Mouse (Mus musculus): ENCODE results near the gene Mthfd1. TPM values are rescaled to one million over a fixed set of nuclear protein-coding genes. Genes with fewer than 3 reads are reported as not detected.

Mthfd1 gene
- polyA plus RNA-seq, 1 experiment = 6.1 TPM

DNA sequence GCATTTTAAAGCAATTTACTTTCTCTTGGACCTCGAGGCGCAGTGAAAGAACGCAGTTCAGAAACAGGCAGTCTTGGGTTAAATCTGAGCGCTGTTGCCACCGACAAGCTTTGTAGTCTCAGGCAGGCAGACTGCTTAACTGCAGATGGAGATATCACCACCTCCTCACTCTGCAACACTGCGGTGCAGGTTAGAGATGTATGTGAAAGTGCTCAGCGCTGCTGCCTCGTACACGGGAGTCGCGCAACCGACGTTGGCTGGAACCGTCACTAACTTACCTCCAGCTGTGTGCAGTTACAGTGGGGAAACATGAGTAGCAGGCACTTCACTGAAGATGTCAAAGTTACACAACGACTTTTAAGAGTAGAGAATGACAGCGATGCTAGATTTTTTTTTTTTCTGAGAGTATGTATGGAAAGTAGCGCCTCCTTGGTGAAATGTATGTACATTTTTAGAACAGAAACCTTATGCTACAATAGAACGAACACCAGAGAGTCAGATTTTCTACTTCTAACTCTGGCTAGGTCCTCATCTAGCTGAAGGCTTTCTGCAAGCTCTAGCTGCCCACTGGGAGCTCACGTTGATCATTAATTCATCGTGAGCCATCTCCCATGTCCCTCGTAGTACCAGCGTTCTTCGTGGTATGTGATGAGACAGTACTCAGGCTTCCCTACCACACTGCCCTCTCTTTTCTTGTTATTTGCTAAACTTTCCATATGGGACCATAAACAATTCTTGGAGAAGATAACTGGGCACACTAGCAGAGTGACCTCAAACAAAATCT lies 71.5 kb downstream of the Mthfd1 start:
- H3K4me3 ChIP-seq (ENCODE audit: control insufficient read depth, low read depth, low read length) = no peak overlapping the region
- TF ChIP-seq POLR2A (IDR thresholded peaks at IDR 0.05; ENCODE audit: control insufficient read depth, low read depth, low read length) = no peak
- TF ChIP-seq CTCF (IDR thresholded peaks at IDR 0.05; ENCODE audit: control insufficient read depth, insufficient read depth, insufficient replicate concordance, low read depth, low read length) = no peak
- no peaks in the 10 kb centered on the region for H3K36me3 ChIP-seq (ENCODE audit: control insufficient read depth, insufficient read depth, low read length)
- peaks cover 15% of the 10 kb centered on the region for H3K4me1 ChIP-seq (ENCODE audit: control insufficient read depth, insufficient read depth, low read length)
- no peaks in the 10 kb centered on the region for H3K27me3 ChIP-seq (ENCODE audit: control insufficient read depth, insufficient read depth, low read length)
- H3K27ac ChIP-seq (ENCODE audit: control insufficient read depth, insufficient read depth, low read depth, low read length) = no peak overlapping the region

DNA sequence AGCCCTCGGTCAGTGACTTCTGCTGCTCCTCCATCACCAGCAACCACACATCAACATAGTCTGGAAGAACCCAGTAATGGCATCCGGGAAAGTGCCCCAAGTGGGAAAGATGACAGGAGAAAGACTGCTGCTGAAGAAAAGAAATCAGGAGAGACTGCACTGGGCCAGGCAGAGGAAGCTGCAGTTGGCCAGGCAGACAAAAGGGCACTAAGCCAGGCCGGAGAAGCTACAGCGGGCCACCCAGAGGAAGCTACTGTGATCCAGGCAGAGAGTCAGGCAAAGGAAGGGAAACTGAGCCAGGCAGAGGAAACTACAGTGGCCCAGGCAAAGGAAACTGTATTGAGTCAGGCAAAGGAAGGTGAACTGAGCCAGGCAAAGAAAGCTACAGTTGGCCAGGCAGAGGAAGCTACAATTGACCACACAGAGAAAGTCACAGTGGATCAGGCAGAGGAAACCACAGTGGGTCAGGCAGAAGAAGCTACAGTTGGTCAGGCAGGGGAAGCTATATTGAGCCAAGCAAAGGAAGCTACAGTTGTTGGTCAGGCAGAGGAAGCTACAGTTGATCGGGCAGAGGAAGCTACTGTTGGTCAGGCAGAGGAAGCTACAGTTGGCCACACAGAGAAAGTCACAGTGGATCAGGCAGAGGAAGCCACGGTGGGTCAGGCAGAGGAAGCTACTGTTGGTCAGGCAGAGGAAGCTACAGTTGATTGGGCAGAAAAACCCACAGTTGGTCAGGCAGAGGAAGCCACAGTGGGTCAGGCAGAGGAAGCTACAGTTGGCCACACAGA lies 73.7 kb downstream of the Mthfd1 start:
- H3K4me1 ChIP-seq (ENCODE audit: control insufficient read depth, insufficient read depth, low read length) = peaks cover 15% of the 10 kb centered on the region
- no peak overlapping the region for H3K4me3 ChIP-seq (ENCODE audit: control insufficient read depth, low read depth, low read length)

DNA sequence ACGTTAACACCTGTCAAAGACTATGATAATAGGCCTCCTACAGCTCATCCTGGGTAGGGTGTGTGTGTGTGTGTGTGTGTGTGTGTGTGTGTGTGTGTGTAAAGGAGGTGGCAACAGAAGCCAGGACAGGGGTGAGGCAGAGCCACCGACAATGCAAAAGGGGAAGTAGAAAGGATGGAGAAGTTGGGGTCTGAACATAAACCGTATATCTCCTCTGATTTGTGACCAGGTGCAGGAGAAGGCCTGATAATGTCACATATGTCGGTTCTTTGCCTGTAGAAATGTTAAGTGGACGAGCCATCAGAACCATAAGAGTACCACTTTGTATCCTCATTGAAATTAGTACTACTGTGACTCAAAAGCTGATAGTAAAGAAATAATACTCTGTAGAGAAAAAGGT lies 78.6 kb downstream of the Mthfd1 start:
- TF ChIP-seq POLR2A (IDR thresholded peaks at IDR 0.05; ENCODE audit: control insufficient read depth, low read depth, low read length) (no peak), CTCF (IDR thresholded peaks at IDR 0.05; ENCODE audit: control insufficient read depth, insufficient read depth, insufficient replicate concordance, low read depth, low read length) (no peak)
- no peaks in the 10 kb centered on the region for H3K36me3 ChIP-seq (ENCODE audit: control insufficient read depth, insufficient read depth, low read length)
- H3K27me3 ChIP-seq (ENCODE audit: control insufficient read depth, insufficient read depth, low read length) = no peaks in the 10 kb centered on the region
- H3K4me1 ChIP-seq (ENCODE audit: control insufficient read depth, insufficient read depth, low read length) = peaks cover 6% of the 10 kb centered on the region
- H3K27ac ChIP-seq (ENCODE audit: control insufficient read depth, insufficient read depth, low read depth, low read length) = no peak overlapping the region
- no peak overlapping the region for H3K4me3 ChIP-seq (ENCODE audit: control insufficient read depth, low read depth, low read length)

More for the DNA sequence above, 73.7 kb downstream of the Mthfd1 start:
- Histone ChIP-seq H3K27me3 (ENCODE audit: control insufficient read depth, insufficient read depth, low read length) (no peaks in the 10 kb centered on the region), H3K36me3 (ENCODE audit: control insufficient read depth, insufficient read depth, low read length) (no peaks in the 10 kb centered on the region), H3K27ac (ENCODE audit: control insufficient read depth, insufficient read depth, low read depth, low read length) (peak overlapping the region; percentile 91)
- TF ChIP-seq CTCF (IDR thresholded peaks at IDR 0.05; ENCODE audit: control insufficient read depth, insufficient read depth, insufficient replicate concordance, low read depth, low read length) (no peak), POLR2A (IDR thresholded peaks at IDR 0.05; ENCODE audit: control insufficient read depth, low read depth, low read length) (no peak)

DNA sequence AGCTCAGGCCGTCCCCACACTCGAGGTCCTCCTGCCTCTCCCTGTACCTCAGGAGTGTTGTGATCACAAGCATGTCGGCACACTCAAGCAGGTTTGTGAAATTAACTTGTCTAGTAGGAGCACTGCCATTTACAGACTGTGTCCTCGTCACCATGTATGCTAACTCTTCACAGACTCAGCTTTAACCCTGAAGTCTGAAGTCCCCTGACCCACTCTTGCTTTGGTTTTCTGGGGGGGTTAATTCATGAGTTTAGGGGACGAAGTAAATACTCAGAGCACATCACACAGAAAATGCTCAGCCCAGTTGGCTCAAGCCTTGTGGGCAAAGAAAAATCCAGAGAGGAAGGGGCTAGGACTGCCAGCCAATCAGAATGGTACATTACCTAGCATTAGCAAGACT lies 80.5 kb downstream of the Mthfd1 start:
- Histone ChIP-seq H3K4me3 (ENCODE audit: control insufficient read depth, low read depth, low read length) (no peak overlapping the region), H3K4me1 (ENCODE audit: control insufficient read depth, insufficient read depth, low read length) (no peaks in the 10 kb centered on the region), H3K36me3 (ENCODE audit: control insufficient read depth, insufficient read depth, low read length) (no peaks in the 10 kb centered on the region), H3K27me3 (ENCODE audit: control insufficient read depth, insufficient read depth, low read length) (no peaks in the 10 kb centered on the region), H3K27ac (ENCODE audit: control insufficient read depth, insufficient read depth, low read depth, low read length) (no peak overlapping the region)
- TF ChIP-seq POLR2A (IDR thresholded peaks at IDR 0.05; ENCODE audit: control insufficient read depth, low read depth, low read length) (no peak), CTCF (IDR thresholded peaks at IDR 0.05; ENCODE audit: control insufficient read depth, insufficient read depth, insufficient replicate concordance, low read depth, low read length) (no peak)

DNA sequence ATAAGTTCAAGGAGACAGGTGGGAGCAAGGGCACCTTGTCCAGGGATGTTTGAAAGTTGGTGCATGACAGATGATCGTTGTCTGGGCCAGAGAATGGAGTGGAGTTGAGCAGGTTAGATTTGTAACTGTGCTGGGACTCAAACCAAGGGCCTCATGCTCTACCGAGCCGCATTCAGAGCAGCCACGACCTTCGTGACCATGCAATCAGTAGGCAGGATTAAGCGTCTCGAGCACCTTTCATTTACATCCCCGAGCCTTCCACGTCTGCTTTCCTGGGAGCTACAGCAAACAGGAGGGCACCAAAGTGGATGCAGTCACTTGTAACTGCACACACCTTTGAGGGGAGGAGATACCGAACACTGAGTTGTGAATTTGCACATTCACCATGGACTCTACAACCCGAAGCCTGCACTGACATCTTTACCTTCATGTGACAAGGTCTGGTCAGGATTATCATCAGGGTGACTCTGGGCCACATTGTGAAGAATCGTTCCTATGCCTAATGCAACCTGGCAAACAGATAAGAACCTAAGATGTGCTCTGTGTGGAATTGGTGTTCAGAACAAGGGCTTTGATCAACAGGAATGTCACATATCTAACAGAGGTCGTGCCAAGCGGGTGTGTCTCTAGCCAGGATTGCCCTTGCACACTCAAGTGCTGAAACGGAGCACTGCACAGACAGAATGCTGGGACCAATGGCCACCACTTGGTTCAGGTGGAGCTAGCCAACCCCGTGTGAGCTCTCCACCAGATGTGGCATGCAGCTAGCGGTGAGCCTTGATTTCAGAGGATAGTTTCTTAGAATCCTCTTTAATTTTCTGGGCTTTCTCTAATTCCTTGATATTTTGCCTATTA lies 81.2 kb downstream of the Mthfd1 start:
- H3K4me1 ChIP-seq (ENCODE audit: control insufficient read depth, insufficient read depth, low read length) = no peaks in the 10 kb centered on the region
- H3K36me3 ChIP-seq (ENCODE audit: control insufficient read depth, insufficient read depth, low read length) = no peaks in the 10 kb centered on the region
- H3K27ac ChIP-seq (ENCODE audit: control insufficient read depth, insufficient read depth, low read depth, low read length) = no peak overlapping the region
- H3K27me3 ChIP-seq (ENCODE audit: control insufficient read depth, insufficient read depth, low read length) = no peaks in the 10 kb centered on the region
- TF ChIP-seq POLR2A (IDR thresholded peaks at IDR 0.05; ENCODE audit: control insufficient read depth, low read depth, low read length) = no peak
- no peak for TF ChIP-seq CTCF (IDR thresholded peaks at IDR 0.05; ENCODE audit: control insufficient read depth, insufficient read depth, insufficient replicate concordance, low read depth, low read length)
- no peak overlapping the region for H3K4me3 ChIP-seq (ENCODE audit: control insufficient read depth, low read depth, low read length)

DNA sequence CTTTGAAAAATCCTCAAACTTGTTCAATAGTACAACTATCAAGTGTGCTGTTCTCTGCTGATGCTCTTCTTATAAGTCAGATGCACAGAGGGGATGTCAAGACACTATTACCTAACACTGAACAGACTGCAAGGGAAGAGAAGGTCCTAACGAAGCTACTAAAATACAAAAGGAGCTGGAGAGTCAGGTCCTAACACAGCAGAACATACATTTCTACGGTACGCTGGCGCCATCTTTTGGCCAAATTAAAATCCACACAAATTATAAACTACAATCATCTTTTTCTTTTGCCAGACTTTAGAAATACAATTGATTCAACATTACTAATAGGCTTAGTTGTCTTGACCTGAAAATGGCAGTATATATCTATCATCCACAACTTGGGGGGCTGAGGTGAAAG lies 86.0 kb downstream of the Mthfd1 start:
- Histone ChIP-seq H3K27me3 (ENCODE audit: control insufficient read depth, insufficient read depth, low read length) (no peaks in the 10 kb centered on the region), H3K36me3 (ENCODE audit: control insufficient read depth, insufficient read depth, low read length) (no peaks in the 10 kb centered on the region), H3K4me1 (ENCODE audit: control insufficient read depth, insufficient read depth, low read length) (peaks cover 2% of the 10 kb centered on the region; the same call in 1 of the 2 replicates), H3K27ac (ENCODE audit: control insufficient read depth, insufficient read depth, low read depth, low read length) (no peak overlapping the region), H3K4me3 (ENCODE audit: control insufficient read depth, low read depth, low read length) (no peak overlapping the region)
- no peak for TF ChIP-seq CTCF (IDR thresholded peaks at IDR 0.05; ENCODE audit: control insufficient read depth, insufficient read depth, insufficient replicate concordance, low read depth, low read length)
- TF ChIP-seq POLR2A (IDR thresholded peaks at IDR 0.05; ENCODE audit: control insufficient read depth, low read depth, low read length) = no peak

All from testis, adult 2 months (tissue).